Mouse (Mus musculus) MEL (cell line): Measurements from ENCODE around the gene Vopp1. TPM values are rescaled to one million over a fixed set of nuclear protein-coding genes. Genes with fewer than 3 reads are reported as not detected.
A peak's percentile ranks its signal among the peaks of the same experiment; 100 is the strongest.

ENCODE experiments used
- DNase-seq: peaks from one replicate; pipeline ENCODE4 v3.0.0; 2011; ENCODE audit warnings: low read depth, low spot score
- H3K27ac ChIP-seq: 2 replicates; pipeline ENCODE4 v1.5.1; 2012; ENCODE audit warnings: low read depth, mild to moderate bottlenecking, control low read depth, low read length, moderate library complexity; ENCODE audit not compliant: control insufficient read depth
- H3K27me3 ChIP-seq, 2 experiments: fragments of 150-350 bp in 1 of 2; sonication (generic) in 1 of 2; 2 replicates each; pipeline ENCODE4 v1.6.1; 2012; ENCODE audit warnings: low read length in 2 of 2, mild to moderate bottlenecking in 2 of 2, improper control_type of control experiment in 1 of 2, moderate library complexity in 1 of 2; ENCODE audit not compliant: insufficient read depth in 2 of 2, control insufficient read depth in 1 of 2
- H3K36me3 ChIP-seq, 2 experiments: 2 replicates each; pipeline ENCODE4 v1.6.1; 2012 to 2014; ENCODE audit warnings: low read length in 2 of 2, improper control_type of control experiment in 1 of 2, inconsistent platforms in 1 of 2, mild to moderate bottlenecking in 1 of 2; ENCODE audit not compliant: insufficient read depth in 2 of 2, control insufficient read depth in 1 of 2
- H3K4me1 ChIP-seq, 2 experiments: fragments of 150-350 bp in 1 of 2; sonication (generic) in 1 of 2; 2 replicates each; pipeline ENCODE4 v1.6.1; 2012; ENCODE audit warnings: low read length in 2 of 2, improper control_type of control experiment in 1 of 2, mild to moderate bottlenecking in 1 of 2; ENCODE audit not compliant: insufficient read depth in 2 of 2, control insufficient read depth in 1 of 2
- H3K4me3 ChIP-seq, 2 experiments: fragments of 150-350 bp in 1 of 2; sonication (generic) in 1 of 2; 2 replicates each; pipeline ENCODE4 v1.5.1; 2012; ENCODE audit warnings: low read depth in 2 of 2, low read length in 2 of 2, mild to moderate bottlenecking in 2 of 2, moderate library complexity in 2 of 2, control low read depth in 1 of 2, improper control_type of control experiment in 1 of 2; ENCODE audit not compliant: control insufficient read depth in 1 of 2, insufficient read depth in 1 of 2
- H3K79me2 ChIP-seq: 2 replicates; pipeline ENCODE4 v1.6.1; 2012; ENCODE audit warnings: mild to moderate bottlenecking, low read length, moderate library complexity; ENCODE audit not compliant: control insufficient read depth, poor library complexity, insufficient read depth
- H3K9ac ChIP-seq: 2 replicates; pipeline ENCODE4 v1.6.1; 2012; ENCODE audit warnings: low read depth, mild to moderate bottlenecking, control low read depth, low read length, moderate library complexity; ENCODE audit not compliant: control insufficient read depth, poor library complexity, severe bottlenecking
- H3K9me3 ChIP-seq: fragments of 150-350 bp; sonication (generic); replicated peaks from 2 replicates; pipeline ENCODE4 v1.6.1; 2012; ENCODE audit warnings: mild to moderate bottlenecking, low read length, improper control_type of control experiment, moderate library complexity; ENCODE audit not compliant: insufficient read depth
- CHD2 ChIP-seq: IDR thresholded peaks from 2 replicates; pipeline ENCODE4 v1.6.1; 2011; ENCODE audit warnings: low read length, improper control_type of control experiment
- ELF1 ChIP-seq: IDR thresholded peaks from 2 replicates; pipeline ENCODE4 v1.6.1; 2014; ENCODE audit warnings: low read depth, mild to moderate bottlenecking, inconsistent platforms, low read length, improper control_type of control experiment, moderate library complexity
- ETS1 ChIP-seq: IDR thresholded peaks from 2 replicates; pipeline ENCODE4 v1.6.1; 2012; ENCODE audit warnings: low read depth, mild to moderate bottlenecking, inconsistent platforms, low read length, improper control_type of control experiment, moderate library complexity
- GATA1 ChIP-seq: IDR thresholded peaks from 2 replicates; pipeline ENCODE4 v1.6.1; 2011; ENCODE audit warnings: low read depth, low read length, improper control_type of control experiment
- KAT2A ChIP-seq: conservative IDR thresholded peaks from 2 replicates; pipeline ENCODE4 v1.6.1; 2012; ENCODE audit warnings: low read depth, low read length, improper control_type of control experiment, inconsistent platforms
- MAZ ChIP-seq: IDR thresholded peaks from 2 replicates; pipeline ENCODE4 v1.6.1; 2012; ENCODE audit warnings: low read depth, mild to moderate bottlenecking, inconsistent platforms, low read length, improper control_type of control experiment
- NELFE ChIP-seq: IDR thresholded peaks from 2 replicates; pipeline ENCODE4 v1.6.1; 2011; ENCODE audit warnings: low read depth, low read length, improper control_type of control experiment
- NRF1 ChIP-seq: IDR thresholded peaks from 2 replicates; pipeline ENCODE4 v1.6.1; 2014; ENCODE audit warnings: low read depth, mild to moderate bottlenecking, inconsistent platforms, low read length, improper control_type of control experiment, moderate library complexity; ENCODE audit not compliant: poor library complexity, insufficient read depth, severe bottlenecking
- POLR2A ChIP-seq, 2 experiments: IDR thresholded peaks; 2 replicates each; pipeline ENCODE4 v1.6.1; 2011 to 2012; ENCODE audit warnings: low read length in 2 of 2, mild to moderate bottlenecking in 2 of 2, control low read depth in 1 of 2, improper control_type of control experiment in 1 of 2, low read depth in 1 of 2, moderate library complexity in 1 of 2; ENCODE audit not compliant: control insufficient read depth in 1 of 2, insufficient read depth in 1 of 2, poor library complexity in 1 of 2
- POLR2AphosphoS2 ChIP-seq: IDR thresholded peaks from 2 replicates; pipeline ENCODE4 v1.6.1; 2011; ENCODE audit warnings: low read length, improper control_type of control experiment
- POLR2AphosphoS5 ChIP-seq: IDR thresholded peaks from 2 replicates; pipeline ENCODE4 v1.6.1; 2012; ENCODE audit warnings: low read depth, borderline replicate concordance, mild to moderate bottlenecking, inconsistent platforms, low read length, moderate library complexity, mixed read lengths
- RAD21 ChIP-seq: IDR thresholded peaks from 2 replicates; pipeline ENCODE4 v1.6.1; 2011; ENCODE audit warnings: mild to moderate bottlenecking, low read depth, low read length, improper control_type of control experiment
- TAL1 ChIP-seq: IDR thresholded peaks from 2 replicates; pipeline ENCODE4 v1.6.1; 2012; ENCODE audit warnings: mild to moderate bottlenecking, inconsistent platforms, low read length, moderate library complexity, mixed read lengths
- TBP ChIP-seq: IDR thresholded peaks from 2 replicates; pipeline ENCODE4 v1.8.0; 2011; ENCODE audit warnings: low read depth, low read length, improper control_type of control experiment
- ZNF384 ChIP-seq: IDR thresholded peaks from 2 replicates; pipeline ENCODE4 v1.6.1; 2012; ENCODE audit warnings: low read depth, mild to moderate bottlenecking, inconsistent platforms, low read length, improper control_type of control experiment
- polyA plus RNA-seq, 2 experiments: library from polyadenylated mRNA; stranded (reverse) in 1 of 2; unstranded in 1 of 2; fragments of >175 nt in 1 of 2; fragments of >200 nt in 1 of 2; gene quantifications; 2 replicates each; pipeline versions ENCODE4 v1.2.1 to v1.2.4; 2012; ENCODE audit warnings: low replicate concordance in 2 of 2, low read depth in 1 of 2; ENCODE audit not compliant: insufficient read length in 2 of 2, insufficient read depth in 1 of 2, missing spikeins in 1 of 2
- total RNA-seq: library from RNA; depleted of rRNA; stranded (reverse); fragments of 300-350 nt; gene quantifications from 2 replicates; pipeline ENCODE4 v1.2.3, GENCODE M21; 2012

Vopp1 gene
- total and polyA plus RNA-seq, 3 experiments, result 14.2 to 17.0 TPM; not detected in 1

DNA sequence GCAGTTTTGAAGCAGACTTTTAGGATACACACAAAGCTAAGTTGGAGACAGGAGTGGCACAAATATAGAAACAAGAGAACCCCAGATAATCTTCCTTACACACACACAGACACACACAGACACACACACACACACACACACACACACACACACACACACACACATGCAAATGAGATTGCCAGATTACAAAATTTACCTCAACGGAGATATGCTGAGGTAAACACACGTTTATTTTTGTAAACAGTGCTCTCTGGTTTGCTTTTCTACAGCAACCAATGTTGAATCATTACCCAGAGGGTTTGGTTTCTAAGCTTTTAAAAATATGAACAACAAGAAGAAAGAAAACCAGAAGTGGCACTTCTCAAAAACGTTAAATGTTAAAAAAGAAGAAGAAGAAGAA, 1.5 kb downstream of the Vopp1 start:
- H3K27ac ChIP-seq, result no peak overlapping the region
- no peaks in the 10 kb centered on the region for H3K27me3 ChIP-seq
- peaks cover 7 to 10% of the 10 kb centered on the region in 2 experiments for H3K4me1 ChIP-seq
- H3K36me3 ChIP-seq, result peaks cover 0 to 14% of the 10 kb centered on the region in 2 experiments; a peak in 2 of 4 replicates
- H3K9ac ChIP-seq, result no peak overlapping the region
- H3K79me2 ChIP-seq, result peaks cover 6% of the 10 kb centered on the region
- peak overlapping the region; percentile 25 to 36; a peak in 3 of 4 replicates for H3K4me3 ChIP-seq
- TF ChIP-seq RAD21, result no peak
- TF ChIP-seq NELFE, result no peak
- TF ChIP-seq CHD2, result no peak
- no peak for TF ChIP-seq ELF1
- no peak for TF ChIP-seq NRF1
- TF ChIP-seq POLR2A (IDR thresholded peaks at IDR 0.05; ENCODE audit: control insufficient read depth in 1 of 2, insufficient read depth in 1 of 2, low read depth in 1 of 2, low read length in 2 of 2, poor library complexity in 1 of 2), result no peak
- TF ChIP-seq POLR2AphosphoS2, result no peak
- TF ChIP-seq GATA1, result no peak
- TF ChIP-seq TBP, result no peak
- TF ChIP-seq, all 39 proteins: peak for 0
- H3K9me3 ChIP-seq, result no peaks in the 10 kb centered on the region
- DNase-seq, result peak; percentile 33

DNA sequence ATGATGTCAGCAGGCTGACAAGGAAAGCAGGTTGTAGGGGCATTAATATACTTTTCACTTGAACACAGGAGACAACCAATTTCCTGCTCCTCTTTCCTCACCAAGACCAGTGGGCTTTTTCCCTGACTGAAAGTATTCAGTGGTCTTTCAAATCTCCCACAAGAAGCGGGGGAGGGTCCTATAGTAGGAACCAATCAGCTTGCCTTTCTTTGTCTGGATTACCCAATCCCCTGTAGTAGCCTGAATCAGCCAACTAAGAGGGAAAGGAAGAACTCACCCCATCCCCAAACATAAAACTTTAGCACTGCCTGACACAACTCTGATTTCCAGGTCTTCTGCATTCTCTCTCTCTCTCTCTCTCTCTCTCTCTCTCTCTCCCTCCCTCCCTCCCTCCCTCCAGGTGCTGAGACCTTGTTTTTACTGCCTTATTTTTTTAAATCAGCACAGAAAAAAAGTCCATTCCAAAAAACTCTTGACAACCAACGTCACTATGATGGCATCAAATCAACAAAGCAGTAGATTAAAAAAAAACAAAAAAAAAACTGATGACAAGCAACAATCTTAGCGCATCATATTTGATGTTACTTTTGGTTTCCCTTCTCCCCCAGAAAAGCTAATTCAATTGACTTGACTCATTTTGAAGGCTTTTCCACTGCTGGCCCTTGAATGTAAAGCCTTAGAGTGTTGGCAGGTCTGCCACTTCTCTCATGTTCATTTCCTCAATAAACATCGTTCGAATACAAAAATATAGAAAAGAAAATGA, 2.1 kb downstream of the Vopp1 start:
- peaks cover 0 to 14% of the 10 kb centered on the region in 2 experiments; a peak in 2 of 4 replicates for H3K36me3 ChIP-seq
- peaks cover 7 to 10% of the 10 kb centered on the region in 2 experiments for H3K4me1 ChIP-seq
- no peaks in the 10 kb centered on the region for H3K27me3 ChIP-seq
- peak overlapping the region in 1 of 2 experiments; percentile 36; a peak in 1 of 4 replicates for H3K4me3 ChIP-seq
- TF ChIP-seq CHD2, result no peak
- 0 out of 2 replicates have a peak, but pooled peaks have one; percentile 33 for TF ChIP-seq ZNF384
- H3K79me2 ChIP-seq, result peaks cover 6% of the 10 kb centered on the region
- no peaks in the 10 kb centered on the region for H3K9me3 ChIP-seq
- H3K9ac ChIP-seq, result no peak overlapping the region
- H3K27ac ChIP-seq, result no peak overlapping the region
- peak; percentile 24 for DNase-seq

DNA sequence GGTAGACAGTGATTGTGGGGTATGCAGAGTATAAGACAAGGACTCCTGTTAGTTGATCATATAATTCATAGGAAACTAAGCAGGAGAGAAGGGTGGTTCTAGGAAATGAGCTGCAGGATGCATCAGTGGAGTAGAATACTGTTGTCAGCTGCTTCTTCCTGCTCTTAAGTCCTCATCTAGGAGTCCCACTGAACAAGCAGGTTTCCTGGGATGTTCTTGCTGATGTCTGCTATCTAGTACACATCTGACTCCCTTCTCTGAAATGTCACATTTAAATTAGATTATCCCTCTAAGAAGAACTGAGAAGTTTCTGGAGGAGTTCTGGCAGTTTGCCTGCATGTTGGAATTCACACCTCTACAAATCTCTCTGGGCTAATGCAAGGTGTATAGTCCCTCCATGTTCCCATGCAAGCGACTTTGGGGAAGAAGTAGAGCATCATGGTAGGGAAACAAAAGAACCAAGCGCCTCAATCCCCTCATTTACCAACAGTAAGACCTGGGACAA, 10.5 kb downstream of the Vopp1 start:
- H3K4me1 ChIP-seq, result peaks cover 0 to 15% of the 10 kb centered on the region in 2 experiments; a peak in 3 of 4 replicates
- H3K36me3 ChIP-seq, result peaks cover 0 to 12% of the 10 kb centered on the region in 2 experiments; a peak in 2 of 4 replicates
- H3K27me3 ChIP-seq, result no peaks in the 10 kb centered on the region
- DNase-seq, result no peak
- no peak overlapping the region for H3K4me3 ChIP-seq
- TF ChIP-seq ZNF384 (no peak), MAZ (no peak), GATA1 (no peak), TAL1 (no peak), POLR2AphosphoS5 (no peak), KAT2A (no peak), ETS1 (no peak)
- H3K9me3 ChIP-seq, result no peaks in the 10 kb centered on the region
- H3K79me2 ChIP-seq, result no peaks in the 10 kb centered on the region; the same call in 1 of the 2 replicates
- no peak overlapping the region for H3K9ac ChIP-seq
- no peak overlapping the region for H3K27ac ChIP-seq
